Mouse (Mus musculus) CH12.LX (cell line): ENCODE measurements around the gene Robo1. TPM values are rescaled to one million over a fixed set of nuclear protein-coding genes. Genes with fewer than 3 reads are reported as not detected.
A peak's percentile ranks its signal among the peaks of the same experiment; 100 is the strongest.

ENCODE experiments used
- DNase-seq: peaks from one replicate; pipeline ENCODE4 v3.0.0-alpha.2; 2013; ENCODE audit errors: extremely low read depth
- H3K27ac ChIP-seq: 2 replicates; pipeline ENCODE4 v1.5.1; 2012; ENCODE audit warnings: low read depth, mild to moderate bottlenecking, control low read depth, moderate library complexity; ENCODE audit not compliant: insufficient read depth
- H3K27me3 ChIP-seq: replicated peaks from 2 replicates; pipeline ENCODE3; 2012; ENCODE audit warnings: inconsistent platforms
- H3K36me3 ChIP-seq, 2 experiments: replicated peaks in 1 of 2; 2 replicates each; pipeline versions ENCODE3 to v1.6.1; 2012; ENCODE audit warnings: inconsistent platforms in 1 of 2, low read length in 1 of 2, mild to moderate bottlenecking in 1 of 2, mixed read lengths in 1 of 2, moderate library complexity in 1 of 2; ENCODE audit not compliant: control insufficient read depth in 1 of 2, insufficient read depth in 1 of 2
- H3K4me1 ChIP-seq, 2 experiments: 2 replicates each; pipeline ENCODE4 v1.6.1; 2012; ENCODE audit warnings: inconsistent platforms in 1 of 2, moderate library complexity in 1 of 2; ENCODE audit not compliant: insufficient read depth in 2 of 2, control insufficient read depth in 1 of 2
- H3K4me2 ChIP-seq: 2 replicates; pipeline ENCODE4 v1.6.1; 2012; ENCODE audit warnings: low read depth, mild to moderate bottlenecking, control low read depth; ENCODE audit not compliant: poor library complexity, insufficient read depth, severe bottlenecking
- H3K4me3 ChIP-seq, 3 experiments: fragments of 150-350 bp in 1 of 3; sonication (generic) in 1 of 3; replicated peaks in 1 of 3; 2 replicates each; pipeline versions ENCODE3 to v1.5.1; 2011 to 2012; ENCODE audit warnings: low read depth in 2 of 3, low read length in 2 of 3, mild to moderate bottlenecking in 2 of 3, moderate library complexity in 2 of 3, control low read depth in 1 of 3, improper control_type of control experiment in 1 of 3, inconsistent platforms in 1 of 3, mixed read lengths in 1 of 3; ENCODE audit not compliant: poor library complexity in 1 of 3
- H3K79me2 ChIP-seq: replicated peaks from 2 replicates; pipeline ENCODE4 v1.6.1; 2012; ENCODE audit warnings: mild to moderate bottlenecking, moderate library complexity; ENCODE audit not compliant: control insufficient read depth, poor library complexity, insufficient read depth, severe bottlenecking; ENCODE audit errors: extremely low read depth
- H3K9ac ChIP-seq: 2 replicates; pipeline ENCODE4 v1.6.1; 2012; ENCODE audit warnings: low read depth, mild to moderate bottlenecking, control low read depth, moderate library complexity; ENCODE audit not compliant: insufficient read depth
- H3K9me3 ChIP-seq: replicated peaks from 2 replicates; pipeline ENCODE3; 2012; ENCODE audit warnings: low read length, inconsistent platforms, mixed read lengths
- CHD1 ChIP-seq: IDR thresholded peaks from 2 replicates; pipeline ENCODE4 v1.6.1; 2012; ENCODE audit warnings: low read depth, low read length, improper control_type of control experiment, inconsistent platforms
- CTCF ChIP-seq, 2 experiments: IDR thresholded peaks in 1 of 2; conservative IDR thresholded peaks in 1 of 2; 2 replicates each; pipeline ENCODE4 v1.5.1; 2011 to 2012; ENCODE audit warnings: low read depth in 2 of 2, low read length in 2 of 2, improper control_type of control experiment in 1 of 2, inconsistent platforms in 1 of 2, mild to moderate bottlenecking in 1 of 2, moderate library complexity in 1 of 2
- ELF1 ChIP-seq: IDR thresholded peaks from 2 replicates; pipeline ENCODE4 v1.6.1; 2014; ENCODE audit warnings: low read depth, mild to moderate bottlenecking, inconsistent platforms, low read length, improper control_type of control experiment
- IRF4 ChIP-seq: IDR thresholded peaks from 2 replicates; pipeline ENCODE4 v1.6.1; 2014; ENCODE audit warnings: low read depth, mild to moderate bottlenecking, inconsistent platforms, low read length, improper control_type of control experiment
- JUN ChIP-seq: IDR thresholded peaks from 2 replicates; pipeline ENCODE4 v1.6.1; 2011; ENCODE audit warnings: low read depth, mild to moderate bottlenecking, low read length, improper control_type of control experiment, moderate library complexity; ENCODE audit not compliant: insufficient read depth
- JUND ChIP-seq: conservative IDR thresholded peaks from 2 replicates; pipeline ENCODE4 v1.6.1; 2011; ENCODE audit warnings: low read depth, low read length, improper control_type of control experiment
- KAT2A ChIP-seq: IDR thresholded peaks from 2 replicates; pipeline ENCODE4 v1.6.1; 2012; ENCODE audit warnings: low read length, improper control_type of control experiment, inconsistent platforms; ENCODE audit not compliant: insufficient replicate concordance
- MAFK ChIP-seq: IDR thresholded peaks from 2 replicates; pipeline ENCODE4 v1.6.1; 2011; ENCODE audit warnings: low read length, improper control_type of control experiment; ENCODE audit not compliant: insufficient replicate concordance
- MAZ ChIP-seq: IDR thresholded peaks from 2 replicates; pipeline ENCODE4 v1.6.1; 2012; ENCODE audit warnings: low read depth, mild to moderate bottlenecking, inconsistent platforms, low read length, improper control_type of control experiment, moderate library complexity
- MEF2A ChIP-seq: IDR thresholded peaks from 2 replicates; pipeline ENCODE4 v1.6.1; 2014; ENCODE audit warnings: low read depth, mild to moderate bottlenecking, inconsistent platforms, low read length, improper control_type of control experiment, borderline replicate concordance
- MYC ChIP-seq: IDR thresholded peaks from 2 replicates; pipeline ENCODE4 v1.6.1; 2011; ENCODE audit warnings: low read depth, mild to moderate bottlenecking, improper control_type of control experiment, low read length
- NELFE ChIP-seq: IDR thresholded peaks from 2 replicates; pipeline ENCODE4 v1.6.1; 2011; ENCODE audit warnings: low read depth, low read length, improper control_type of control experiment
- NRF1 ChIP-seq: IDR thresholded peaks from 2 replicates; pipeline ENCODE4 v1.6.1; 2014; ENCODE audit warnings: low read depth, mild to moderate bottlenecking, inconsistent platforms, low read length, improper control_type of control experiment, moderate library complexity
- POLR2AphosphoS2 ChIP-seq: IDR thresholded peaks from 2 replicates; pipeline ENCODE4 v1.6.1; 2011; ENCODE audit warnings: low read depth, low read length, improper control_type of control experiment
- RAD21 ChIP-seq: IDR thresholded peaks from 2 replicates; pipeline ENCODE4 v1.6.1; 2011; ENCODE audit warnings: low read depth, mild to moderate bottlenecking, low read length, improper control_type of control experiment, moderate library complexity
- RCOR1 ChIP-seq: conservative IDR thresholded peaks from 2 replicates; pipeline ENCODE4 v1.6.1; 2012; ENCODE audit warnings: low read depth, mild to moderate bottlenecking, inconsistent platforms, low read length, improper control_type of control experiment
- SIN3A ChIP-seq: IDR thresholded peaks from 2 replicates; pipeline ENCODE4 v1.6.1; 2012; ENCODE audit warnings: low read length, improper control_type of control experiment, inconsistent platforms
- ZC3H11A ChIP-seq: IDR thresholded peaks from 2 replicates; pipeline ENCODE4 v1.6.1; 2012; ENCODE audit warnings: low read depth, mild to moderate bottlenecking, inconsistent platforms, low read length, improper control_type of control experiment
- dilution Hi-C: fragments of 300-500 bp; cut with MboI; formaldehyde crosslinking; loops from 2 replicates; pipeline ENCODE4 v1.14.3; 2020; ENCODE audit warnings: low sequenced_read_pairs; ENCODE audit not compliant: extremely low pct_unique_long_range_greater_than_20kb, extremely low pct_ligation_motif_present
- in situ Hi-C: fragments of 300-500 bp; cut with MboI; formaldehyde crosslinking; loops from 3 replicates; pipeline ENCODE4 v1.14.3; 2019; ENCODE audit warnings: low sequenced_read_pairs, low pct_ligation_motif_present, low pct_unique_long_range_greater_than_20kb, mixed read lengths
- polyA plus RNA-seq: library from polyadenylated mRNA; unstranded; fragments of >175 nt; gene quantifications from 2 replicates; pipeline ENCODE4 v1.2.1, GENCODE M21; 2012; ENCODE audit warnings: low read depth; ENCODE audit not compliant: insufficient read length
- total RNA-seq, 2 experiments: library from RNA; depleted of rRNA; stranded (reverse); fragments of 300-350 nt in 1 of 2; fragments of >200 nt in 1 of 2; gene quantifications; 2 replicates each; pipeline ENCODE4 v1.2.3; 2012 to 2014

Robo1 gene
- total and polyA plus RNA-seq, 3 experiments = not detected

DNA sequence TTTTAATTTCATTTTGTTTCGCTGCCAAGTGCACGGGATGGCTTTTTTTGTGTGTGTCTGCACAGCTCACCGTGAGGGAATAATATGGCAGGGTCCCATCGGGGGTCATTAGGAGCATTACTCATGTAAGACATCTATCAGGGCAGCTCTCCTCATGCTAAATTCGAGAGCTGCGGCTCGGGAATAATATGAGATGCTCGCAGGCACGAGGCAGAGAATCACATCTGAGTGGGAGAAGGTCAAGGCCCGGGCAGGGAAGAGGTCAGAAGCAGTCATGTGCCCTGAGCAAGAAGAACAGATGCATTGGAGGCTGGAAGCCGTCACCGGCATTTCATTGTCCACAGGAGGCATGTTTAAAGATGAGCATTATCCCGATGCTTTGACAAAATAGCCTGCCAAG lies 370.3 kb downstream of the Robo1 start:
- Histone ChIP-seq H3K9me3 (peaks cover 52% of the 10 kb centered on the region), H3K9ac (no peak overlapping the region), H3K4me2 (no peak overlapping the region), H3K4me1 (peaks cover 0 to 5% of the 10 kb centered on the region in 2 experiments; a peak in 2 of 4 replicates), H3K27me3 (no peaks in the 10 kb centered on the region), H3K79me2 (no peaks in the 10 kb centered on the region), H3K36me3 (no peaks in the 10 kb centered on the region), H3K4me3 (no peak overlapping the region), H3K27ac (no peak overlapping the region)
- DNase-seq = no peak
- in situ Hi-C loops = no loop called here
- dilution Hi-C loops = no loop called here
- TF ChIP-seq MEF2A (no peak), MYC (no peak), IRF4 (no peak), NELFE (no peak), MAFK (no peak), JUN (no peak)

DNA sequence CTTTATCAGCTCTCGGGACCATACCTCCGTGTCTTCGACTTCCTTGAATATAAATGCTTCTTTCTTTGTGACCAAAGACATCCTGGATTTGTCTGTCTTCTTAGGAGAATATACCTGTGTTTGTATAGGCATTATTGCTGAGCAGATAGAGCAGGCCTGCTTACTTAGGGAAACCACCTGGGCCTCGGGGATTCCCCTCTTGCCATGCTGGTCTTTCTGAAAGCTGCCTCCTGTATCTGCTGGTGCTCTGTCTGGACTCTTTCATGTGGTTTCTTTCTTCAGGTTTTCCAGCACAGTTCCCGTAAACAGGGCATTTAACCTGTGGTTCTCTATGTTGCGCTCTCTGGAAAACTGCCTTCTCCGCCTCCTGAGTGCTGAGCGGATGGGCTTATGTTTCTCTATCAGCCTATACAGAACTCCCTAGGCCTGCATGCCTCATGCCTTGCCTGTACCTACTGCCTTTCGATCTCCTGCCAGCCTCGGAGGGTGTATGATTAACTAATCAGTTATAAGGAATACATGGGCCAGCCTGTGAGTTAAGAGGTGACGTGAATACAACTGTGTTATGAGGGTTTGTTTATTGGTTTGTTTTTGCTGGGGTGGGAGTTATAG lies 370.9 kb downstream of the Robo1 start:
- no peak for TF ChIP-seq KAT2A
- no peak for TF ChIP-seq CTCF (conservative IDR thresholded peaks at IDR 0.05 in 1 of 2, IDR thresholded peaks at IDR 0.05 in 1 of 2; ENCODE audit: low read depth in 2 of 2, low read length in 2 of 2)
- TF ChIP-seq MYC = no peak
- no peak for TF ChIP-seq ZC3H11A
- TF ChIP-seq RAD21 = no peak
- TF ChIP-seq JUND = no peak
- TF ChIP-seq NRF1 = no peak
- TF ChIP-seq RCOR1 = no peak
- TF ChIP-seq NELFE = no peak
- TF ChIP-seq MAFK = no peak
- TF ChIP-seq ELF1 = no peak
- no peak for TF ChIP-seq CHD1
- TF ChIP-seq MAZ = no peak
- TF ChIP-seq POLR2AphosphoS2 = no peak
- no peak for TF ChIP-seq SIN3A
- TF ChIP-seq JUN = no peak
- peak; percentile 66 for DNase-seq
- in situ Hi-C loops (no loop called here), dilution Hi-C loops (no loop called here)
- no peak overlapping the region for H3K4me3 ChIP-seq
- no peak overlapping the region for H3K27ac ChIP-seq
- no peaks in the 10 kb centered on the region for H3K36me3 ChIP-seq
- peaks cover 55% of the 10 kb centered on the region for H3K9me3 ChIP-seq
- H3K9ac ChIP-seq = no peak overlapping the region
- peaks cover 0 to 5% of the 10 kb centered on the region in 2 experiments; a peak in 2 of 4 replicates for H3K4me1 ChIP-seq
- H3K27me3 ChIP-seq = no peaks in the 10 kb centered on the region
- no peak overlapping the region for H3K4me2 ChIP-seq
- H3K79me2 ChIP-seq = no peaks in the 10 kb centered on the region
